Mouse (Mus musculus) T-helper 2 cell (primary cell): Measurements from ENCODE around the gene Phf21a.

Experiments
- in situ Hi-C: fragments of 300-600 bp; cut with MboI, MseI; formaldehyde crosslinking; loops from one replicate; pipeline ENCODE4 v1.15.1; 2025; ENCODE audit warnings: high pct_unique_total_duplicates

Gene Phf21a

GRCm38 (mm10) chr2:92289335-92289734 lies 196.4 kb downstream of the Phf21a start:
- in situ Hi-C loops = no loop called here

GRCm38 (mm10) chr2:92291526-92291925 lies 198.6 kb downstream of the Phf21a start:
- in situ Hi-C loops = no loop called here

- in situ Hi-C loops = no loop called here
Observed at GRCm38 (mm10) chr2:92296402-92296801, 203.5 kb downstream of the Phf21a start.

GRCm38 (mm10) chr2:92299896-92300295 lies 207.0 kb downstream of the Phf21a start:
- in situ Hi-C loops = no loop called here

- in situ Hi-C loops = no loop called here
Observed at GRCm38 (mm10) chr2:92301849-92302607, 209.1 kb downstream of the Phf21a start.

- in situ Hi-C loops = loop anchor here (5.0 kb wide), 1 partner anchor 545 kb away; no protein-coding TSS in a partner anchor
Observed at GRCm38 (mm10) chr2:92312542-92312941, 219.6 kb downstream of the Phf21a start.

GRCm38 (mm10) chr2:92314031-92314430 lies 221.1 kb downstream of the Phf21a start:
- in situ Hi-C loops = loop anchor here (5.0 kb wide), 1 partner anchor 547 kb away; no protein-coding TSS in a partner anchor

GRCm38 (mm10) chr2:92316652-92317051 lies 223.7 kb downstream of the Phf21a start:
- in situ Hi-C loops = no loop called here

- in situ Hi-C loops = no loop called here
Observed at GRCm38 (mm10) chr2:92317228-92317627, 224.3 kb downstream of the Phf21a start.

GRCm38 (mm10) chr2:92322669-92323068 lies 229.8 kb downstream of the Phf21a start:
- in situ Hi-C loops = no loop called here

- in situ Hi-C loops = no loop called here
Observed at GRCm38 (mm10) chr2:92325676-92326075, 232.8 kb downstream of the Phf21a start.

GRCm38 (mm10) chr2:92326221-92326620 lies 233.3 kb downstream of the Phf21a start:
- in situ Hi-C loops = no loop called here

GRCm38 (mm10) chr2:92327601-92328000 lies 234.7 kb downstream of the Phf21a start:
- in situ Hi-C loops = no loop called here

GRCm38 (mm10) chr2:92328206-92328605 lies 235.3 kb downstream of the Phf21a start:
- in situ Hi-C loops = no loop called here

- in situ Hi-C loops = loop anchor here (5.0 kb wide), 1 partner anchor 164 kb away; no protein-coding TSS in a partner anchor
Observed at GRCm38 (mm10) chr2:92330840-92331239, 237.9 kb downstream of the Phf21a start.

GRCm38 (mm10) chr2:92331410-92331809 lies 238.5 kb downstream of the Phf21a start:
- in situ Hi-C loops = loop anchor here (5.0 kb wide), 1 partner anchor 164 kb away; no protein-coding TSS in a partner anchor

- in situ Hi-C loops = loop anchor here (5.0 kb wide), 1 partner anchor 165 kb away; no protein-coding TSS in a partner anchor
Observed at GRCm38 (mm10) chr2:92331871-92332270, 239.0 kb downstream of the Phf21a start.

GRCm38 (mm10) chr2:92342418-92342817 lies 249.5 kb downstream of the Phf21a start:
- in situ Hi-C loops = no loop called here

- in situ Hi-C loops = no loop called here
Observed at GRCm38 (mm10) chr2:92347191-92347590, 254.3 kb downstream of the Phf21a start.

GRCm38 (mm10) chr2:92349589-92350425 lies 256.9 kb downstream of the Phf21a start:
- in situ Hi-C loops = no loop called here

GRCm38 (mm10) chr2:92350686-92351085 lies 257.8 kb downstream of the Phf21a start:
- in situ Hi-C loops = no loop called here

GRCm38 (mm10) chr2:92353402-92353801 lies 260.5 kb downstream of the Phf21a start:
- in situ Hi-C loops = no loop called here
